In the genomic region with DNA sequence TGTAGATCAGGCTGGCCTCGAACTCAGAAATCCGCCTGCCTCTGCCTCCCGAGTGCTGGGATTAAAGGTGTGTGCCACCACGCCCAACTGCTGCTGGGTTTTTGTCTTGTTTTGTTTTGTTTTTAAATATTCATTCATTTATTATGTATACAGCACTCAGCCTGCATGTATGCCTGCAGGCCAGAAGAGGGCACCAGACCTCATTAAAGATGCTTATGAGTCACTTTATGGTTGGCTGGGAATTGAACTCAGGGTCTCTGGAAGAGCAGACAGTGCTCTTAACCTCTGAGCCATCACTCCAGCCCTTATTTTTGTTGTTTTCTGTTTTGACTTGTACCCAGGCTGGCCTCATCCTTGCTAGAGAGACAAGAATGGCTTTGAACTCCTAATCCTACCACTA, we compare ENCODE assay signal across 9 mouse cellular contexts. TPM values are rescaled to one million over a fixed set of nuclear protein-coding genes. Genes with fewer than 3 reads are reported as not detected.
DNase-seq lines count a peak whose midpoint lies in the region; ATAC-seq and TF ChIP-seq lines count a peak whose summit lies in the region.
"Had no signal": no experiment of that assay in that cellular context is flagged by ENCODE, and none has a peak within 500 bp of the region (broad histone marks: within the 10 kb centered on the region; RNA-seq: fewer than 3 reads in every experiment).

No protein-coding gene starts in this region.

- no peak for TF ChIP-seq POLR2A in cerebellum, adult 2 months (IDR thresholded peaks at IDR 0.05; ENCODE audit: borderline replicate concordance, insufficient read depth, low read length)

- peak; percentile 46; the same call in 1 of the 2 replicates for TF ChIP-seq CTCF in cerebellum, adult 2 months (IDR thresholded peaks at IDR 0.05; ENCODE audit: borderline replicate concordance, insufficient read depth, low read depth, low read length)
- peak; percentile 72 for TF ChIP-seq CTCF in stomach, postnatal 0 days (IDR thresholded peaks at IDR 0.05; ENCODE audit: low read depth)

- no peaks in the 10 kb centered on the region for H3K27me3 ChIP-seq in cerebellum, adult 2 months (ENCODE audit: control insufficient read depth, insufficient read depth, low read length)
- no peaks in the 10 kb centered on the region for H3K27me3 ChIP-seq in midbrain, embryonic 14.5 days (ENCODE audit: control insufficient read depth, insufficient read depth, low read length)
- no peaks in the 10 kb centered on the region for H3K27me3 ChIP-seq in midbrain, embryonic 13.5 days
- H3K27me3 ChIP-seq in embryonic facial prominence, embryonic 14.5 days (replicated peaks; ENCODE audit: control insufficient read depth, insufficient read depth, low read length): no peaks in the 10 kb centered on the region
- H3K27me3 ChIP-seq in stomach, postnatal 0 days (ENCODE audit: control insufficient read depth, insufficient read depth, low read length): no peaks in the 10 kb centered on the region
- H3K27me3 ChIP-seq: embryonic facial prominence, embryonic 15.5 days had no signal

- no peak overlapping the region for H3K4me2 ChIP-seq in midbrain, embryonic 14.5 days (ENCODE audit: low read length)
- no peak overlapping the region for H3K4me2 ChIP-seq in midbrain, embryonic 13.5 days (replicated peaks)
- no peak overlapping the region for H3K4me2 ChIP-seq in embryonic facial prominence, embryonic 14.5 days (ENCODE audit: low read depth, low read length)
- no peak overlapping the region for H3K4me2 ChIP-seq in stomach, postnatal 0 days (replicated peaks; ENCODE audit: low read depth)
- H3K4me2 ChIP-seq: embryonic facial prominence, embryonic 15.5 days had no signal

- 65% methylated on average over 4 of the region's 4 CpGs for WGBS in cerebellum, adult 2 months
- WGBS in midbrain, embryonic 14.5 days: 75% methylated on average over 4 of the region's 4 CpGs
- WGBS in midbrain, embryonic 13.5 days: 68% methylated on average over 4 of the region's 4 CpGs
- WGBS in embryonic facial prominence, embryonic 14.5 days: 87% methylated on average over 4 of the region's 4 CpGs
- WGBS in stomach, postnatal 0 days: 76% methylated on average over 4 of the region's 4 CpGs

- H3K4me1 ChIP-seq in cerebellum, adult 2 months (ENCODE audit: control insufficient read depth, insufficient read depth, low read length): no peaks in the 10 kb centered on the region
- H3K4me1 ChIP-seq in midbrain, embryonic 14.5 days (ENCODE audit: control insufficient read depth, insufficient read depth, low read length): peaks cover under 1% of the 10 kb centered on the region; the same call in 1 of the 2 replicates
- peaks cover 4% of the 10 kb centered on the region for H3K4me1 ChIP-seq in midbrain, embryonic 13.5 days (replicated peaks)
- H3K4me1 ChIP-seq in embryonic facial prominence, embryonic 14.5 days (ENCODE audit: control insufficient read depth, insufficient read depth, low read length): peaks cover 5% of the 10 kb centered on the region; the same call in 1 of the 2 replicates
- no peaks in the 10 kb centered on the region for H3K4me1 ChIP-seq in stomach, postnatal 0 days (replicated peaks; ENCODE audit: control insufficient read depth, insufficient read depth)

- H3K27ac ChIP-seq in cerebellum, adult 2 months (ENCODE audit: insufficient read depth, low read length): no peak overlapping the region
- no peak overlapping the region for H3K27ac ChIP-seq in midbrain, embryonic 14.5 days (replicated peaks; ENCODE audit: low read depth, low read length)
- H3K27ac ChIP-seq in midbrain, embryonic 13.5 days: no peak overlapping the region
- H3K27ac ChIP-seq in embryonic facial prominence, embryonic 14.5 days (replicated peaks; ENCODE audit: low read depth, low read length): no peak overlapping the region
- H3K27ac ChIP-seq in stomach, postnatal 0 days (replicated peaks): no peak overlapping the region
- H3K27ac ChIP-seq: embryonic facial prominence, embryonic 15.5 days had no signal

- no peak for TF ChIP-seq EP300 in stomach, postnatal 0 days (optimal IDR thresholded peaks at IDR 0.05)

- peaks cover 23% of the 10 kb centered on the region for H3K36me3 ChIP-seq in midbrain, embryonic 14.5 days (ENCODE audit: control insufficient read depth, insufficient read depth, low read length)
- peaks cover 33% of the 10 kb centered on the region for H3K36me3 ChIP-seq in midbrain, embryonic 13.5 days
- H3K36me3 ChIP-seq in embryonic facial prominence, embryonic 14.5 days (ENCODE audit: control insufficient read depth, insufficient read depth, low read length): peaks cover 27% of the 10 kb centered on the region
- H3K36me3 ChIP-seq in stomach, postnatal 0 days (ENCODE audit: control insufficient read depth, insufficient read depth, low read length): 0 out of 2 replicates have a peak, but pooled peaks cover 2% of the 10 kb centered on the region

- H3K4me3 ChIP-seq in cerebellum, adult 2 months (replicated peaks; ENCODE audit: insufficient read depth, low read depth, low read length): no peak overlapping the region
- H3K4me3 ChIP-seq in midbrain, embryonic 14.5 days (replicated peaks; ENCODE audit: low read depth, low read length): no peak overlapping the region
- H3K4me3 ChIP-seq in midbrain, embryonic 13.5 days (replicated peaks): no peak overlapping the region
- no peak overlapping the region for H3K4me3 ChIP-seq in embryonic facial prominence, embryonic 14.5 days (ENCODE audit: low read depth, low read length)
- H3K4me3 ChIP-seq in stomach, postnatal 0 days (ENCODE audit: low read depth, low read length): no peak overlapping the region
- H3K4me3 ChIP-seq: embryonic facial prominence, embryonic 15.5 days had no signal

- DNase-seq in cerebellum, adult 2 months: no peak
- DNase-seq in cerebellum, adult 9-10 months: no peak
- peak; percentile 60 for DNase-seq in midbrain, embryonic 14.5 days
- peak; percentile 31 for DNase-seq in embryonic facial prominence, embryonic 14.5 days (ENCODE audit: low spot score)
- DNase-seq in stomach, postnatal 0 days (ENCODE audit: low spot score): no peak
- DNase-seq in urinary bladder, adult 18-20 months (ENCODE audit: low spot score in 2 of 2): no peak
- DNase-seq in urinary bladder, postnatal 25 days (ENCODE audit: low spot score): no peak

- no peak for ATAC-seq in midbrain, embryonic 14.5 days (ENCODE audit: low FRiP score, low TSS enrichment)
- ATAC-seq in midbrain, embryonic 13.5 days: no peak
- ATAC-seq in embryonic facial prominence, embryonic 14.5 days (ENCODE audit: low read depth): no peak
- ATAC-seq in stomach, postnatal 0 days (ENCODE audit: low FRiP score, low TSS enrichment): no peak

- no peaks in the 10 kb centered on the region for H3K9me3 ChIP-seq in midbrain, embryonic 14.5 days (ENCODE audit: control insufficient read depth, low read length)
- no peaks in the 10 kb centered on the region for H3K9me3 ChIP-seq in midbrain, embryonic 13.5 days
- H3K9me3 ChIP-seq in embryonic facial prominence, embryonic 14.5 days (ENCODE audit: control insufficient read depth, low read length): no peaks in the 10 kb centered on the region
- no peaks in the 10 kb centered on the region for H3K9me3 ChIP-seq in stomach, postnatal 0 days (ENCODE audit: control insufficient read depth, low read length)
- H3K9me3 ChIP-seq: embryonic facial prominence, embryonic 15.5 days had no signal

- H3K9ac ChIP-seq in midbrain, embryonic 14.5 days (replicated peaks; ENCODE audit: low read length): no peak overlapping the region
- H3K9ac ChIP-seq in midbrain, embryonic 13.5 days (replicated peaks): no peak overlapping the region
- no peak overlapping the region for H3K9ac ChIP-seq in embryonic facial prominence, embryonic 14.5 days (ENCODE audit: low read depth, low read length)
- H3K9ac ChIP-seq in stomach, postnatal 0 days (ENCODE audit: low read length): no peak overlapping the region
- H3K9ac ChIP-seq: embryonic facial prominence, embryonic 15.5 days had no signal

RNA-seq across cellular contexts. Expression of a gene that starts 4.2 kb away (rescaled TPM):
- 3.2 and 4.0 TPM in 2 replicates for polyA plus RNA-seq in cerebellum, adult 2 months (2012; rRNA removed)
- polyA plus RNA-seq in midbrain, embryonic 14.5 days (2014; fragmentation: Nextera tagmentation; extraction: Ambion mirVana): 5.4 and 6.1 TPM in 2 replicates
- polyA plus RNA-seq in midbrain, embryonic 13.5 days (2015; fragmentation: Nextera tagmentation; extraction: Ambion mirVana): 8.7 and 9.3 TPM in 2 replicates
- polyA plus RNA-seq in embryonic facial prominence, embryonic 14.5 days (2014; fragmentation: Nextera tagmentation; extraction: Ambion mirVana): 4.8 and 5.8 TPM in 2 replicates
- 2.4 and 3.0 TPM in 2 replicates for polyA plus RNA-seq in stomach, postnatal 0 days (2015; fragmentation: Nextera tagmentation; extraction: Ambion mirVana)

RNA-seq across cellular contexts. Expression of a gene that starts 7.9 kb away (rescaled TPM):
- polyA plus RNA-seq in cerebellum, adult 2 months (2012; rRNA removed): 221 and 225 TPM in 2 replicates
- polyA plus RNA-seq in midbrain, embryonic 14.5 days (2014; fragmentation: Nextera tagmentation; extraction: Ambion mirVana): 409 and 454 TPM in 2 replicates
- polyA plus RNA-seq in midbrain, embryonic 13.5 days (2015; fragmentation: Nextera tagmentation; extraction: Ambion mirVana): 438 and 468 TPM in 2 replicates
- polyA plus RNA-seq in embryonic facial prominence, embryonic 14.5 days (2014; fragmentation: Nextera tagmentation; extraction: Ambion mirVana): 332 and 335 TPM in 2 replicates
- 279 and 291 TPM in 2 replicates for polyA plus RNA-seq in stomach, postnatal 0 days (2015; fragmentation: Nextera tagmentation; extraction: Ambion mirVana)

RNA-seq across cellular contexts. Expression of a gene that starts 11.3 kb away (rescaled TPM):
- 0.10 TPM in 1 of 2 replicates, not detected in the other for polyA plus RNA-seq in cerebellum, adult 2 months (2012; rRNA removed)
- 0.18 TPM in 1 of 2 replicates, not detected in the other for polyA plus RNA-seq in midbrain, embryonic 14.5 days (2014; fragmentation: Nextera tagmentation; extraction: Ambion mirVana)
- polyA plus RNA-seq in midbrain, embryonic 13.5 days (2015; fragmentation: Nextera tagmentation; extraction: Ambion mirVana): 0.15 TPM in 1 of 2 replicates, not detected in the other
- polyA plus RNA-seq in embryonic facial prominence, embryonic 14.5 days (2014; fragmentation: Nextera tagmentation; extraction: Ambion mirVana): 0.16 TPM in 1 of 2 replicates, not detected in the other
- polyA plus RNA-seq in stomach, postnatal 0 days (2015; fragmentation: Nextera tagmentation; extraction: Ambion mirVana): 0.02 TPM in 1 of 2 replicates, not detected in the other
- polyA plus RNA-seq: embryonic facial prominence, embryonic 15.5 days had no signal

RNA-seq across cellular contexts. Expression of a gene that starts 30.8 kb away (rescaled TPM):
- not detected in 2 replicates for polyA plus RNA-seq in cerebellum, adult 2 months (2012; rRNA removed)
- not detected in 2 replicates for polyA plus RNA-seq in midbrain, embryonic 14.5 days (2014; fragmentation: Nextera tagmentation; extraction: Ambion mirVana)
- polyA plus RNA-seq in midbrain, embryonic 13.5 days (2015; fragmentation: Nextera tagmentation; extraction: Ambion mirVana): not detected in 2 replicates
- not detected in 2 replicates for polyA plus RNA-seq in embryonic facial prominence, embryonic 14.5 days (2014; fragmentation: Nextera tagmentation; extraction: Ambion mirVana)
- polyA plus RNA-seq in stomach, postnatal 0 days (2015; fragmentation: Nextera tagmentation; extraction: Ambion mirVana): not detected in 2 replicates
- polyA plus RNA-seq: embryonic facial prominence, embryonic 15.5 days had no signal

RNA-seq across cellular contexts. Expression of a gene that starts 31.2 kb away (rescaled TPM):
- polyA plus RNA-seq in cerebellum, adult 2 months (2012; rRNA removed): 7.6 and 10.3 TPM in 2 replicates
- 11.6 and 12.4 TPM in 2 replicates for polyA plus RNA-seq in midbrain, embryonic 14.5 days (2014; fragmentation: Nextera tagmentation; extraction: Ambion mirVana)
- 9.5 and 12.3 TPM in 2 replicates for polyA plus RNA-seq in midbrain, embryonic 13.5 days (2015; fragmentation: Nextera tagmentation; extraction: Ambion mirVana)
- 3.9 and 4.5 TPM in 2 replicates for polyA plus RNA-seq in embryonic facial prominence, embryonic 14.5 days (2014; fragmentation: Nextera tagmentation; extraction: Ambion mirVana)
- polyA plus RNA-seq in stomach, postnatal 0 days (2015; fragmentation: Nextera tagmentation; extraction: Ambion mirVana): 0.63 and 0.68 TPM in 2 replicates

Comparison
In these comparisons a context has a peak if more than half of its experiments do, and no peak if none do; other contexts are left out.
1. DNase-seq: peak in midbrain, embryonic 14.5 days (single experiment) and embryonic facial prominence, embryonic 14.5 days (single experiment); none in cerebellum, adult 2 months (0 of 2), cerebellum, adult 9-10 months (single experiment), stomach, postnatal 0 days (single experiment), urinary bladder, adult 18-20 months (0 of 2) and urinary bladder, postnatal 25 days (single experiment).